Mouse (Mus musculus): Measurements from ENCODE around the gene Nudt7.

- TF ChIP-seq CTCF (IDR thresholded peaks at IDR 0.05; ENCODE audit: extremely low read depth, insufficient read length, insufficient replicate concordance, low read depth, low read length) (no peak), POLR2A (IDR thresholded peaks at IDR 0.05; ENCODE audit: low read depth, low read length) (no peak)
These were observed 40.0 kb upstream of the Nudt7 start for GRCm38 (mm10) chr8:114093321-114093720.

Data from small intestine, adult 2 months (tissue).